Mouse (Mus musculus) embryo, embryonic 10 days (tissue): ENCODE results near the gene Lrp10.
A peak's percentile ranks its signal among the peaks of the same experiment; 100 is the strongest.

Experiments
- DNase-seq: peaks from one replicate; pipeline ENCODE4 v3.0.0-alpha.2; 2015; ENCODE audit warnings: low spot score

The Lrp10 gene

DNA sequence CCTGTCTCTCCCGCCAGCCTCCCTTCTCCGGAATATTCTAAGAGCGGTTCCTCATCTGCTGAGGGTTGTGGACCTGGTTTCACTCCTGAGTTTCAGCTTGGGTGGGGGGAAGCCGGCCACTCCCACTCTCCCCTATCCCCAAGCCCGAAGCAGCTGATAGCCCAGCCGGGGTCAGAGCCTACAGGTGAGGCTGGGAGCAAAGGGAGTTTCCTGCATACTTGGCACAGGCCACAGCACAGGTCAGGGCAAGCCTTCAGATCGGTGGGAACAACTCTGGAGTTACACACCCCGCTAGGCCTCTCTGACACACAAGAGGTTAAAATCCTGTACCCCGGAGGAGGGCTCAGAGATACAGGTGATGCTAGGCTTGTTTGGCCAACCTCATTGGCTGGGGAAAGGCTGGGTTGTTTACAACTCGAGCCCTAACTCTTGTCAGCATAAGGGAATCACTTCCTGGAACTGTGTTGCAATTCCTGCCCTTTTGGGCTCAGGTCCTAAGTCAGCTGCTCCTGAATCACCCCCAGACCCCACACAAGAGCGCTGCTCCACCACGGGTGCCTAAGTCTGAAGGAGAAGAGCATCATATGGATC is 29.9 kb upstream of the Lrp10 start:
- DNase-seq = no peak

GRCm38 (mm10) chr14:54435194-54435918 is 28.6 kb upstream of the Lrp10 start:
- DNase-seq = no peak

- no peak for DNase-seq
Observed at GRCm38 (mm10) chr14:54439155-54439554, 24.8 kb upstream of the Lrp10 start.

DNA sequence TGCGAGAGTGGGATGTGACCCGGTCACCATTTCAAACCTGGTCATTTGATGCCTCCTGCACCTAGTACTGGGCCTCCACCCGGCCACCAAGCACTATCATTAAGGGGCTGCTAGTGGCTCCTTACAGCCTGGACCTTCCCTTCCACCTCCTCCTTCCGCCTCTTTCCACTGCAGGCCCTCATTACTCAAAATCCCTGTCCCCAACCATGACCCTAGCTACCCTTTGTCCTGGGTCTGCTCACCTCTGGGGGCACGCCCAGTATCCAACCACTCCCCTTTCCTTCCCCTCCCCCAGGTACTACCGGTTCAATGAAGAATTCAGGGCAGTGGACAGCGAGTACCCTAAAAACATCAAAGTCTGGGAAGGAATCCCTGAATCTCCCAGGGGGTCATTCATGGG is 24.3 kb upstream of the Lrp10 start:
- DNase-seq = no peak

DNA sequence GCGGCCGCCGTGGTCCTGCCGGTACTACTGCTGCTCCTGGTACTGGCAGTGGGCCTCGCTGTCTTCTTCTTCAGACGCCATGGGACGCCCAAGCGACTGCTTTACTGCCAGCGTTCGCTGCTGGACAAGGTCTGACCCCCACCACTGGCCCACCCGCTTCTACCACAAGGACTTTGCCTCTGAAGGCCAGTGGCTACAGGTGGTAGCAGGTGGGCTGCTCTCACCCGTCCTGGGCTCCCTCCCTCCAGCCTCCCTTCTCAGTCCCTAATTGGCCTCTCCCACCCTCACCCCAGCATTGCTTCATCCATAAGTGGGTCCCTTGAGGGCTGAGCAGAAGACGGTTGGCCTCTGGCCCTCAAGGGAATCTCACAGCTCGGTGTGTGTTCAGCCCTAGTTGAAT is 23.4 kb upstream of the Lrp10 start:
- DNase-seq = no peak

DNA sequence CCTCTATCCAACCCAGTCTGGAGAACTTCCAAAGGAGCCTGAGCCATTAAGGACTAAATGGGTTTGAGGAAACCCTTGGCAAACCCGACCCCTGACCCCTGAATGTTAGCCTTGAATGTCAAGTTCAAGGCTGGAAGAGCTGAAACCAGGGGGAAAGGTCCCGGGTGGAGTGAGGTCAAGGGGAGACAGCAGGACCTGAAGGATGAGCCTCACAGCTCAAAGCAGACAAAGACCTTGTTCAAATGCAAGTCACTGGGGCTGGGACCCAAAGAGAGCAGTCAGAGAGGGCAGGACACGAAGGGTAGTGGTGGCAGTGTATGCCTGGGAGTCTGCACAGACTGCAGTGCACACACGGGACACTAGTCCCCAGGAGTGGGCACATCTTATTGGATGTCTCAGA is 22.6 kb upstream of the Lrp10 start:
- no peak for DNase-seq

DNA sequence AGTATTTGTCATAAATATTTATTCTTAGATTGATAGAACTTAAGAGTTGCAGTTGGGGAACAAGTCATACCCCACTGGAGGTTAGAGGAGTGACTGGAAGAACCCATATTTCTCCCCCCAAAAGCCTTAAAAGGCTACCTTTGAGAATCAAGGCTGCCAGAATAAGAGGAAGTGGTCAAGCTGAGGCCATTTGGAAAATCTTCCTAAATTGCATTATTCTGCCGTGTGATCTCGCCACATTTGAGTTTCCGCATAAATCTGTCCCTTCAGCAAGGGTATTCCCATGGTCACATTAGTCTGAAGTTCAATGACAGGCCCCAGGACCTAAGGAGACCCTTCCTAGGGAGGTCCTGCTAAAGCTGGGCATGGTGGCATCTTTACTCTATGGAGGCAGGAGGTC is 21.4 kb upstream of the Lrp10 start:
- DNase-seq = no peak

- DNase-seq = peak; percentile 65
Observed at GRCm38 (mm10) chr14:54443196-54443595, 20.7 kb upstream of the Lrp10 start.

DNA sequence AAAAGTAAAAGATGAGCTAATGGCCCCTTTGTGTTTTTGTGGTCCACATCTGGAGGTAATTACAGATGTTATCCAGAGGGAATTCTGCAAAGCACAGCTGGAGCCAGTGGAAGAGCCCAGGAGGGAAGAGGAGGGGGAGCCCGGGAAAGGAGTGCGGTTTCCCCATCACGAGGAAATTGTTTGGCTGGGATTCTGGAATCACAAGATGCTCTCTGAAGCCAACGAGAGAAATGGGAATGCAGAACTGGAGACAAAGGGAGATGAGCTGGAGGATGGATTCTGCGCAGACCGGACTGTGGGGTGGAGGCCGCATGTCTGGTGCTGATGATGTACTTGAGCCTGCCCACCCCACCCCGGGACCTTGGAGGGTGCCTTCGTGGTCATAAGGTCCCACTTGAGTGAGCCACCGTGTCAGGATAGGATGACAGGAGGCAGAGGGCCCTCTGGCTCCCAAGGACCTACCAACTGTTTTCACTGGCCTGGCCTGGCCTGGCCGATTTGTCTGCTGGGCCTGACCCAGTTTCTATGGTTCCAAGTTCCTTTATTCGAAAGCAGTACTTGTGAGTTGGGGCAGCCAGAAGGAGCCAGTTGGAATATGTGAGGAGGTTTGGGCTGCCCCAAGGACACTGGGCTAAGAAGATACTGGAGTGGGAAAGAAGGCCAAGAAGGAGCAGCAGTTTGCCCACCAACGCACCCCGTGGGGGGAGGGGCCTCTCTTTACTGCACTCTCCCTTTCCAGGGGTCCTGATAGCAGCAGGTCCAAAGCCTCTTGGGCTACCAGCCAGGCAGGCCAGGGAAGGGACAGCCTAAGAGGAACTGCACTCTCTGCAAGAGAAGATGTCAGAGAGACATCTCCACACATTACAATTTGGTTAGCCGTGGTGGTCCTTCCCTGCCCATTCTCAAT is 20.0 kb upstream of the Lrp10 start:
- no peak for DNase-seq

- no peak for DNase-seq
Observed at GRCm38 (mm10) chr14:54445476-54445875, 18.5 kb upstream of the Lrp10 start.

GRCm38 (mm10) chr14:54453566-54453965 is 10.4 kb upstream of the Lrp10 start:
- DNase-seq = no peak

GRCm38 (mm10) chr14:54454669-54455528 is 9.0 kb upstream of the Lrp10 start:
- no peak for DNase-seq

DNA sequence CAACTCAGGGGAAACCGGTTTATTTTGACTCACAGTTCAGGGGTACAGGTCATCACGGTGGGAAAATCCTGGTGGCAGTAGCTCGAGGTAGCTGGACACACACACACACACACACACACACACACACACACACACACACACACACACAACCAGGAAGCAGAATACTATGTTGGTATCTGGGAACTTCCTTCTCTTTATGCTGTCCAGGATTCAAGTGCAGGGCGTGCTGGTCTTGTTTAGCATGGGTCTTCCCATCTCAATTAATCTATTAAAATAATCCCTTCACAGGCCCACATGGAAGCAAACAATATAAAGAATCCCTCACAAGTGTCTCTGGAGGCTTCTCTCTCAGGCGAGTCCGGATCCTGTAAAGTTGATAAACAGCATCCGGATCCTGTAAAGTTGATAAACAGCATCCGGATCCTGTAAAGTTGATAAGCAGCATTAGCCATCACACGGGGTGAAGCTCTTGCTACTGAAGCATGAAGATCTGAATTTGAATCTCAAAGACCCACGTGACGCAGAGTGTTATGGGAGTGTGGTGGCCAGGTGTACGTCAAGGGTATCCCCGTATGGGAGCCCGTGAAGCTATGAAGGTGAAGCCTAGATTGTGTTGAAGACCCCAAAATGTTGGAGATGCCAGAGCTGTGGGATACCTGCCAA is 5.9 kb upstream of the Lrp10 start:
- no peak for DNase-seq

- DNase-seq = no peak
Observed at GRCm38 (mm10) chr14:54462146-54462545, 1.8 kb upstream of the Lrp10 start.

DNA sequence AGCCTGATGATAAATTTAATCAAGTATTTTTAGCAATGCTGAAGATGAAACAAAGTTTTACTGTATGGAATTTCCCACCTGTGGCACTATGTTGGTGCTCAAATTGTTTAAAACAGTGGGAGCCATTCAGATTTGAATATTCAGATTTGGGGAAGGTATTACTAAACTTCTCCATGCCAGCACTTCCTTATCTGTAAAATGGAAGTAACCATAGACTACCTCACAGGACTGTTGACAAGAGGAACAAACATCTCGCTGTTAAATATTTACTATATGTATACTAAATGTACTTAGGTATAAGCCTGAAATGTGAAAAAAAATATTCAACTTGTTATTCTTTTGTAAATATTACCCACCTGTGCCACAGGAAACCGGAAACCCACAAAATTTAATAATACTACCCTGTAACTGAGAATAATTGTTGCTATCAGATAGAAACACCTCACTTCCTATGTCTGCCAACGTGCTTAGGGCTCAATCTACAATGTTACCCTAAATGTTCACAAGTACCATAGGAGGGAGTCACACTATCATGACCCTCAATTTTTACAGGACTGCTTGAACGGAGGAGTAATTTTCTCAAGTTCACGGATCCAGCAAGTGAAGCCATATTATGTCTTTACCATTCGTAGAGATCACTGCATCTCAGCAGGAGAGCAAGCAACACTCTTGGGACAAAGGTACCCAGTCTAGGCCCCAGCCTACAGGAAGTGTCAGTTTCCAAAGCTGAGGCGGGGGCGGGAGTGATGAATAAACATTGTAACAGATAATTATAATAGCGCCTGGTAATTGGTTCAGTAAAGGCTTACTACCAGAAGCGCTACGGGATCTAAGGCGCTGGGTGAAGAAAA is 604 bp upstream of the Lrp10 start:
- DNase-seq = peak; percentile 16

DNA sequence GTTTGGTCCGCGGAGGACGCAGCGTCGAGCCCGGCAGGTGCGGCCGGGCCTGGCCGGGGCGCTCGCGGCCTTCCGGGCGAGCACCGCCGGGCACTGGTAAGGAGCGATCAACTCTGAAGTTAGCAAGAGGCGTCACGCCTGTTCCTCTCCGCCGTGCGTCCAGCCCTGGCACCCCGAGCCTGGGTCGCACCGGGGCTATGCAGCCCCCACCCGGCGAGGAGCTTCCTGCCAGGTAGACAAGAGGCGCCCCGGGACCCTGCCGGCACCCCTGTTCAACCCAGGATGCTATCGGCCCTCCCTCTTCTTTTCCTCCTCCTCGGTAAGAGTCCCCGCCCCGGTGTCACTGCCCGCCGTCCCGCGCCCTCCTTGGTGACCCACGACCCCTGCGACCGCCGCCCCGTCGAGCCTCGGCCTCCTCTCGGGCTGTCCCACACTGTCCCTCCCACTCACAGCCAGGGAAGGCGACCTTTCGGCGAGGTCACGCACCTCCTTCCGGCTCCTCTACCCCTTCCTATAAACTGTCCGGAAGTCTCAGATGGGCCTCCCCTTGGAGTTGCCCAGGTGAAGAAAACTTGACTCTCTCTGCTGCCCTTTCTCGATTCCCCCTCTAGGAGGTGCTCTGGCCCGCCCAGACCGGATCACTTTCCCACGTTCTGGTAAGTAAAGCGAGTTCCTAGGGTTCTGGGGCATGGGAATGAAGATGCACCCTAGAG is 512 bp downstream of the Lrp10 start:
- peak; percentile 83 for DNase-seq

DNA sequence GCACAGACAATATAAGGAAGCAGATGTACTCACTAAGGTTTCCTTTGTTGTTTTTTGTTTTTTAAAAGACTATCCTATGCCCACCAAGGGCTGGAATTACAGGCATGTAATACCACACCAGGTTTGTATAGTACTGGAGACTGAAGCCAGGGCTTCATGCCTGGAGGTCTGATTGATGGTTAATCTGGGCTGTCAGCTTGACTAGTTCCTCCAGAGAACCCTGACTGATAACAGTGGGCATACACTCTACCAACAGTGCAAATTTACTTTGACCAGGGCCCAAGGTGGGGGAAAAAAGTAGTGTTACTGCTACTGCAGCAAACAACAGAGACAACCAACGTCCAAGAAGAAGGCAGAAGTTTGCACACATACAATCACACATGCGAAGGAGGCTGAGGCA is 7.5 kb downstream of the Lrp10 start:
- no peak for DNase-seq

DNA sequence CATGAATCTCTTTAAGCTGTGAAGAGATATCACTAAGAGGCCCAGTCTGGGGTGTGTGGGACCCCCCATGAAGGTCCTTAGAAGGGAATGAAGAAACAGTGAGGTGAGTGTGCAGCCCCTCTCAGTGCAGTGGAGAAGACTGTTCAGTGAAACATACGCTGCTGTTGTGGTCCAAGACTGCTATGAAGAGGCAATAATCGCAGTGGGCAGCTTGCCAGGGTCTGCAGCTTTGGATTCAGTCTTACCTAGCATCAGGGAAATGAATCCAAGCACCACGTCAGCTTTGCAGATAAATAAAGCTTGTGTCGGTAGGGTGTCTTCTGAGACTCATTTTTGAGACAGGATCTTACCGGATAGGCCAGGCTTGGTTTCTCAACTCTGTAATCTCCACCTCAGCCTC is 8.7 kb downstream of the Lrp10 start:
- DNase-seq = no peak

- DNase-seq = no peak
Observed at GRCm38 (mm10) chr14:54474744-54475143, 10.8 kb downstream of the Lrp10 start.
